Mouse (Mus musculus) lung, adult 2 months (tissue): Measurements from ENCODE around the gene Papss2. TPM values are rescaled to one million over a fixed set of nuclear protein-coding genes. Genes with fewer than 3 reads are reported as not detected.
A peak's percentile ranks its signal among the peaks of the same experiment; 100 is the strongest.

ENCODE experiments used
- DNase-seq: peaks from one replicate; pipeline ENCODE4 v3.0.0; 2022
- H3K4me1 ChIP-seq: fragments of 200-500 bp; 2 replicates; pipeline ENCODE4 v1.6.1; 2011; ENCODE audit warnings: low read length; ENCODE audit not compliant: control insufficient read depth, insufficient read depth
- H3K4me3 ChIP-seq: fragments of 200-500 bp; replicated peaks from 2 replicates; pipeline ENCODE3; 2011; ENCODE audit warnings: low read depth, mild to moderate bottlenecking, control low read depth, low read length; ENCODE audit errors: extremely low read depth
- CTCF ChIP-seq: fragments of 200-500 bp; IDR thresholded peaks from 2 replicates; pipeline ENCODE4 v1.5.1; 2011; ENCODE audit warnings: mild to moderate bottlenecking, low read length, control low read depth; ENCODE audit not compliant: insufficient read depth
- POLR2A ChIP-seq: fragments of 200-500 bp; IDR thresholded peaks from 2 replicates; pipeline ENCODE4 v1.6.1; 2011; ENCODE audit warnings: low read depth, mild to moderate bottlenecking, control low read depth, low read length, borderline replicate concordance; ENCODE audit errors: extremely low read depth
- whole genome bisulfite sequencing: fragments of 180-500 bp; shearing (Covaris S2); methylation state at CpG from one replicate; pipeline ENCODE4 v1.1.7; 2018; 5-methylcytosine and 5-hydroxymethylcytosine counted together
- polyA plus RNA-seq: library from polyadenylated mRNA; depleted of rRNA; stranded (reverse); fragments of >200 nt; gene quantifications from 2 replicates; pipeline ENCODE4 v1.2.3, GENCODE M21; 2012; rRNA removed

Papss2 gene
- polyA plus RNA-seq, 1 experiment = 7.9 TPM

DNA sequence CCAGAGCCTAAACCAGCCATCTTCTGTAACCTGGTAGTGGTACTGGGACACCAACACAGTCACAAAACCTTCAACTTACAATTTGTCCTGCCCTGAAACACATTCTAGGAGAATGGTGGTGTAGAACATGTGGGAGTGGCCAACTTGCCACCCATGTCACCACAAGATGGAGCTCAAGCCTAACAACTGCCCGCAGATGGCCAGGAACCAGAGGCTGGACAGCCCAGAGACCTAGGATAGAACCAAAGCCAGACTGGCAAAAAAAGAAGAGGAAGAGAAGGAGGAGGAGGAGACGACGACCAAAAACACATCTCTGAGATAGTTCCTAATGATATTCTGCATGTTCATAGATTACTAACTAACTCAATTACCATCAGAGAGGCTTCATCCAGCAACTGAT, 119.6 kb downstream of the Papss2 start:
- Histone ChIP-seq H3K4me1 (peaks cover 2% of the 10 kb centered on the region), H3K4me3 (no peak overlapping the region)
- DNase-seq = peak; percentile 71
- TF ChIP-seq POLR2A = no peak
- peak; percentile 95 for TF ChIP-seq CTCF
- 1% methylated on average over 3 of the region's 3 CpGs for WGBS

DNA sequence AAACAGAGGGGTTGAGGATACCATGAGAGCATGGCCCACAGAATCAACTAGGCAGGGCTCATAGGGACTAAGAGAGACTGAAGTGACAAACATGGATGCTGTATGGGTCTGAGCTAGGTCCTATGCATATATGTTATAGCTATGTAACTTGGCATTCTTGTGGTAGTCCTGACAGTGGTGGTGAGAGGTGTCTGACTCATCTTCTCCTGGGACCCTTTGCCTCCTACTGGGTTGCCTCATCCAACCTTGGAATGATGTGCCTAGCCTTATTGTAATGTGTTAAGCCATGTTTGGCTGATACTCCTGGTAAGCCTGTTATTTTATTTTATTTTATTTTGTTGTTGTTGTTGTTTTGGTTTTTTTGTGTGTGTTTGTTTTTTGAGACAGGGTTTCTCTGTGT, 120.1 kb downstream of the Papss2 start:
- no peak overlapping the region for H3K4me3 ChIP-seq
- TF ChIP-seq CTCF (no peak), POLR2A (no peak)
- peaks cover 2% of the 10 kb centered on the region for H3K4me1 ChIP-seq
- DNase-seq = no peak

Other genes with a start within 250 kb of the Papss2 start
- 44.2 and 53.7 TPM in 2 replicates for gene Sgms1, start 206.1 kb upstream of the Papss2 start, polyA plus RNA-seq
- gene Rpl9-ps6, start 129.2 kb upstream of the Papss2 start, polyA plus RNA-seq = 2.7 and 7.2 TPM in 2 replicates
- 29.1 and 50.1 TPM in 2 replicates for gene Minpp1, start 110.0 kb upstream of the Papss2 start, polyA plus RNA-seq
- 8.9 and 14.0 TPM in 2 replicates for gene Atad1, start 144.0 kb downstream of the Papss2 start, polyA plus RNA-seq
- 16.8 and 20.2 TPM in 2 replicates for gene Pten, start 161.7 kb downstream of the Papss2 start, polyA plus RNA-seq